Mouse (Mus musculus) liver, postnatal 0 days (tissue): ENCODE results near the gene Lrp2. TPM values are rescaled to one million over a fixed set of nuclear protein-coding genes. Genes with fewer than 3 reads are reported as not detected.
A peak's percentile ranks its signal among the peaks of the same experiment; 100 is the strongest.

Experiments
- ATAC-seq: fragments of 200-750 bp; cut with Nextera tagmentation; 2 replicates; pipeline ENCODE4 v1.8.0; 2017; ENCODE audit warnings: mild to moderate bottlenecking, moderate library complexity
- DNase-seq: peaks from one replicate; pipeline ENCODE4 v3.0.0-alpha.2; 2016
- H3K27ac ChIP-seq: fragments of 300-500 bp; sonication (generic); 2 replicates; pipeline ENCODE4 v1.5.1; 2014; ENCODE audit warnings: antibody characterized with exemption, moderate library complexity, mild to moderate bottlenecking, low read depth
- H3K27me3 ChIP-seq: fragments of 300-500 bp; sonication (generic); 2 replicates; pipeline ENCODE4 v1.6.1; 2014; ENCODE audit warnings: low read length, control low read depth, mixed read lengths; ENCODE audit not compliant: insufficient read depth
- H3K36me3 ChIP-seq: fragments of 300-500 bp; sonication (generic); replicated peaks from 2 replicates; pipeline ENCODE4 v1.6.1; 2014; ENCODE audit warnings: mild to moderate bottlenecking, control low read depth, low read length, moderate library complexity, mixed read lengths; ENCODE audit not compliant: insufficient read depth
- H3K4me1 ChIP-seq: fragments of 300-500 bp; sonication (generic); 2 replicates; pipeline ENCODE4 v1.6.1; 2014; ENCODE audit warnings: antibody characterized with exemption, mild to moderate bottlenecking, control low read depth; ENCODE audit not compliant: insufficient read depth
- H3K4me2 ChIP-seq: fragments of 300-500 bp; sonication (generic); 2 replicates; pipeline ENCODE4 v1.6.1; 2014; ENCODE audit warnings: low read depth, mild to moderate bottlenecking, low read length, moderate library complexity, mixed read lengths
- H3K4me3 ChIP-seq: fragments of 300-500 bp; sonication (generic); 2 replicates; pipeline ENCODE4 v1.5.1; 2014; ENCODE audit warnings: low read depth, low read length
- H3K9ac ChIP-seq: fragments of 300-500 bp; sonication (generic); replicated peaks from 2 replicates; pipeline ENCODE4 v1.6.1; 2014; ENCODE audit warnings: mild to moderate bottlenecking, moderate library complexity
- H3K9me3 ChIP-seq: fragments of 300-500 bp; sonication (generic); 2 replicates; pipeline ENCODE4 v1.6.1; 2016; ENCODE audit warnings: mild to moderate bottlenecking, control low read depth, low read length, mixed read lengths
- CTCF ChIP-seq: sonication (generic); IDR thresholded peaks from 2 replicates; pipeline ENCODE4 v1.5.1; 2016; ENCODE audit warnings: antibody characterized with exemption, low read depth
- EP300 ChIP-seq: IDR thresholded peaks from 2 replicates; pipeline ENCODE4 v1.6.1; 2016; ENCODE audit warnings: antibody characterized with exemption, low read depth, mild to moderate bottlenecking
- WGBS: fragments of 180-500 bp; shearing (Covaris S2); extraction: QIAGEN DNeasy Blood & Tissue Kit; methylation state at CpG from one replicate; pipeline ENCODE4 v1.1.7; 2014; ENCODE audit not compliant: insufficient replicate concordance; 5-methylcytosine and 5-hydroxymethylcytosine counted together
- polyA plus RNA-seq: library from polyadenylated mRNA; unstranded; fragments of >200 nt; fragmentation: Nextera tagmentation; extraction: Ambion mirVana; gene quantifications from 2 replicates; pipeline ENCODE4 v1.2.1, GENCODE M21; 2015

Lrp2 gene
- 0.02 and 0.05 TPM in 2 replicates for polyA plus RNA-seq

GRCm38 (mm10) chr2:69585886-69586398 lies at the start of gene Lrp2:
Lrp2 (minus strand) TSS chr2:69586065.
- no peak for ATAC-seq

GRCm38 (mm10) chr2:69635064-69635701 lies 49.3 kb upstream of the Lrp2 start:
- H3K27ac ChIP-seq: peak overlapping the region; percentile 46; the same call in 1 of the 2 replicates
- peak; percentile 62 for DNase-seq
- no peaks in the 10 kb centered on the region for H3K4me1 ChIP-seq
- no peaks in the 10 kb centered on the region for H3K36me3 ChIP-seq
- peak overlapping the region; percentile 64 for H3K4me2 ChIP-seq
- H3K4me3 ChIP-seq: peak overlapping the region; percentile 57
- TF ChIP-seq CTCF (peak; percentile 85), EP300 (no peak)
- no peaks in the 10 kb centered on the region for H3K27me3 ChIP-seq
- peak; percentile 70 for ATAC-seq
- WGBS: 4% methylated on average over 11 of the region's 11 CpGs
- H3K9ac ChIP-seq: peak overlapping the region; percentile 19; the same call in 1 of the 2 replicates
- H3K9me3 ChIP-seq: no peaks in the 10 kb centered on the region

More at GRCm38 (mm10) chr2:69585886-69586398, at the start of gene Lrp2:
- TF ChIP-seq CTCF (no peak), EP300 (no peak)
- H3K27me3 ChIP-seq: peaks cover 56% of the 10 kb centered on the region
- H3K27ac ChIP-seq: no peak within 1 kb of the TSS
- H3K4me1 ChIP-seq: peaks cover 11% of the 10 kb centered on the region
- H3K36me3 ChIP-seq: no peaks in the 10 kb centered on the region
- no peaks in the 10 kb centered on the region for H3K9me3 ChIP-seq
- peak within 1 kb of the TSS; percentile 77 for H3K4me2 ChIP-seq
- 3% methylated on average over 43 of the region's 45 CpGs for whole genome bisulfite sequencing
- DNase-seq: peak; percentile 27
- H3K4me3 ChIP-seq: peak within 1 kb of the TSS; percentile 49
- H3K9ac ChIP-seq: no peak within 1 kb of the TSS

- no peak overlapping the region for H3K9ac ChIP-seq
- H3K4me2 ChIP-seq: no peak overlapping the region
- DNase-seq: no peak
- WGBS: 69% methylated on average over 2 of the region's 2 CpGs
- no peak overlapping the region for H3K27ac ChIP-seq
- no peaks in the 10 kb centered on the region for H3K36me3 ChIP-seq
- TF ChIP-seq CTCF (peak; percentile 47), EP300 (no peak)
- no peak for ATAC-seq
- H3K4me3 ChIP-seq: no peak overlapping the region
- no peaks in the 10 kb centered on the region for H3K4me1 ChIP-seq
- H3K27me3 ChIP-seq: no peaks in the 10 kb centered on the region
- H3K9me3 ChIP-seq: no peaks in the 10 kb centered on the region
Observed at GRCm38 (mm10) chr2:69631449-69631848, 45.6 kb upstream of the Lrp2 start.

- Histone ChIP-seq H3K9me3 (no peaks in the 10 kb centered on the region), H3K27ac (no peak overlapping the region), H3K4me3 (no peak overlapping the region), H3K36me3 (no peaks in the 10 kb centered on the region), H3K4me2 (no peak overlapping the region), H3K9ac (no peak overlapping the region), H3K27me3 (no peaks in the 10 kb centered on the region), H3K4me1 (no peaks in the 10 kb centered on the region)
- no peak for TF ChIP-seq EP300
- no peak for TF ChIP-seq CTCF
- 81% methylated on average over 5 of the region's 5 CpGs for WGBS
- ATAC-seq (no peak), DNase-seq (no peak)
Observed at GRCm38 (mm10) chr2:69630792-69631191, 44.9 kb upstream of the Lrp2 start.

GRCm38 (mm10) chr2:69629914-69630313 lies 44.0 kb upstream of the Lrp2 start:
- no peak overlapping the region for H3K9ac ChIP-seq
- 84% methylated on average over 6 of the region's 6 CpGs for WGBS

GRCm38 (mm10) chr2:69629215-69629614 lies 43.4 kb upstream of the Lrp2 start:
- Histone ChIP-seq H3K36me3 (no peaks in the 10 kb centered on the region), H3K9ac (no peak overlapping the region), H3K4me2 (no peak overlapping the region), H3K27me3 (0 out of 2 replicates have a peak, but pooled peaks cover 2% of the 10 kb centered on the region), H3K4me3 (no peak overlapping the region), H3K27ac (no peak overlapping the region), H3K9me3 (no peaks in the 10 kb centered on the region), H3K4me1 (no peaks in the 10 kb centered on the region)
- TF ChIP-seq CTCF (no peak), EP300 (no peak)
- WGBS: 80% methylated on average over 17 of the region's 17 CpGs
- ATAC-seq: peak; percentile 33; the same call in 1 of the 2 replicates
- no peak for DNase-seq

More at GRCm38 (mm10) chr2:69629914-69630313, 44.0 kb upstream of the Lrp2 start:
- H3K27me3 ChIP-seq: no peaks in the 10 kb centered on the region
- no peaks in the 10 kb centered on the region for H3K9me3 ChIP-seq
- ATAC-seq: no peak
- no peak overlapping the region for H3K4me2 ChIP-seq
- TF ChIP-seq CTCF (no peak), EP300 (no peak)
- H3K4me1 ChIP-seq: no peaks in the 10 kb centered on the region
- no peak overlapping the region for H3K27ac ChIP-seq
- H3K4me3 ChIP-seq: no peak overlapping the region
- DNase-seq: no peak
- no peaks in the 10 kb centered on the region for H3K36me3 ChIP-seq

- DNase-seq (no peak), ATAC-seq (no peak)
- H3K4me1 ChIP-seq: no peaks in the 10 kb centered on the region
- no peaks in the 10 kb centered on the region for H3K36me3 ChIP-seq
- no peaks in the 10 kb centered on the region for H3K9me3 ChIP-seq
- H3K27ac ChIP-seq: no peak overlapping the region
- TF ChIP-seq EP300 (no peak), CTCF (peak; percentile 13; the same call in 1 of the 2 replicates)
- H3K4me3 ChIP-seq: no peak overlapping the region
- H3K4me2 ChIP-seq: no peak overlapping the region
- H3K9ac ChIP-seq: no peak overlapping the region
- H3K27me3 ChIP-seq: 0 out of 2 replicates have a peak, but pooled peaks cover 2% of the 10 kb centered on the region
Observed at GRCm38 (mm10) chr2:69619286-69619685, 33.4 kb upstream of the Lrp2 start.
